Mouse (Mus musculus) cerebellum, adult 18-20 months (tissue): ENCODE measurements around the gene Gm20388.
A peak's percentile ranks its signal among the peaks of the same experiment; 100 is the strongest.

Source experiments
- DNase-seq, 2 experiments: peaks; one replicate each; pipeline ENCODE4 v3.0.0; 2021

Gene Gm20388

GRCm38 (mm10) chr8:120046258-120047020 lies 135.8 kb downstream of the Gm20388 start:
- DNase-seq, result peak; percentile 83 to 87

GRCm38 (mm10) chr8:120049949-120050348 lies 139.3 kb downstream of the Gm20388 start:
- DNase-seq, result no peak

GRCm38 (mm10) chr8:120050376-120050775 lies 139.7 kb downstream of the Gm20388 start:
- peak; percentile 42 to 60 for DNase-seq

GRCm38 (mm10) chr8:120051006-120051405 lies 140.4 kb downstream of the Gm20388 start:
- DNase-seq, result no peak

- no peak for DNase-seq
Measured at GRCm38 (mm10) chr8:120051908-120052307, 141.3 kb downstream of the Gm20388 start.

GRCm38 (mm10) chr8:120052318-120052717 lies 141.7 kb downstream of the Gm20388 start:
- no peak for DNase-seq

GRCm38 (mm10) chr8:120054833-120055232 lies 144.2 kb downstream of the Gm20388 start:
- DNase-seq, result no peak

- DNase-seq, result no peak
Measured at GRCm38 (mm10) chr8:120057078-120057477, 146.4 kb downstream of the Gm20388 start.

GRCm38 (mm10) chr8:120062742-120063141 lies 152.1 kb downstream of the Gm20388 start:
- DNase-seq, result peak in 1 of 2 experiments; percentile 36

GRCm38 (mm10) chr8:120063326-120063725 lies 152.7 kb downstream of the Gm20388 start:
- no peak for DNase-seq

GRCm38 (mm10) chr8:120065611-120066010 lies 155.0 kb downstream of the Gm20388 start:
- DNase-seq, result no peak

GRCm38 (mm10) chr8:120066226-120066625 lies 155.6 kb downstream of the Gm20388 start:
- no peak for DNase-seq

GRCm38 (mm10) chr8:120067936-120068668 lies 157.5 kb downstream of the Gm20388 start:
- DNase-seq, result peak; percentile 67 to 70

GRCm38 (mm10) chr8:120071684-120072083 lies 161.0 kb downstream of the Gm20388 start:
- DNase-seq, result peak; percentile 82 to 90

- peak; percentile 76 to 85 for DNase-seq
Measured at GRCm38 (mm10) chr8:120072259-120072658, 161.6 kb downstream of the Gm20388 start.

- peak; percentile 37 to 49 for DNase-seq
Measured at GRCm38 (mm10) chr8:120072827-120073226, 162.2 kb downstream of the Gm20388 start.

- no peak for DNase-seq
Measured at GRCm38 (mm10) chr8:120074516-120074915, 163.9 kb downstream of the Gm20388 start.

GRCm38 (mm10) chr8:120075347-120075746 lies 164.7 kb downstream of the Gm20388 start:
- no peak for DNase-seq

- peak; percentile 78 to 91 for DNase-seq
Measured at GRCm38 (mm10) chr8:120078080-120078479, 167.4 kb downstream of the Gm20388 start.

GRCm38 (mm10) chr8:120079361-120079760 lies 168.7 kb downstream of the Gm20388 start:
- no peak for DNase-seq

GRCm38 (mm10) chr8:120083261-120083660 lies 172.6 kb downstream of the Gm20388 start:
- peak; percentile 50 to 53 for DNase-seq

- no peak for DNase-seq
Measured at GRCm38 (mm10) chr8:120084783-120085182, 174.1 kb downstream of the Gm20388 start.

- no peak for DNase-seq
Measured at GRCm38 (mm10) chr8:120089511-120089910, 178.9 kb downstream of the Gm20388 start.

- DNase-seq, result peak; percentile 59 to 72
Measured at GRCm38 (mm10) chr8:120091032-120091431, 180.4 kb downstream of the Gm20388 start.
